Mouse (Mus musculus) adipose tissue, adult 10 weeks (tissue): ENCODE data around the gene Vmn2r76. TPM values are rescaled to one million over a fixed set of nuclear protein-coding genes. Genes with fewer than 3 reads are reported as not detected.

Experiments used
- polyA plus RNA-seq: library from polyadenylated mRNA; stranded (reverse); fragments of 350-450 nt; fragmentation: Illumina TruSeq; extraction: RNeasy Lipid Tissue Mini Kit (QIAGEN cat#74804); gene quantifications from one replicate; pipeline ENCODE4 v1.2.3, GENCODE M21; 2014; ENCODE audit warnings: low read depth, low replicate concordance

Vmn2r76 gene
- not detected for polyA plus RNA-seq

GRCm38 (mm10) chr7:86246208-86246607, at the start of gene Vmn2r76:
Gene Vmn2r76, minus strand, starts transcription at chr7:86246308.

GRCm38 (mm10) chr7:86277072-86277471, 31.0 kb upstream of the Vmn2r76 start, which contains the start of gene Olfr310:
Gene Olfr310, minus strand, starts transcription at chr7:86277172.

GRCm38 (mm10) chr7:86171678-86172077, 74.4 kb downstream of the Vmn2r76 start, which contains the start of gene Vmn2r75:
Gene Vmn2r75, minus strand, starts transcription at chr7:86171778.

Other genes with a start within 250 kb of the Vmn2r76 start
- not detected for gene Vmn2r75, start 74.5 kb downstream of the Vmn2r76 start, polyA plus RNA-seq
- not detected for gene Olfr310, start 30.9 kb upstream of the Vmn2r76 start, polyA plus RNA-seq
- gene Olfr309, start 67.4 kb upstream of the Vmn2r76 start, polyA plus RNA-seq, result not detected
- not detected for gene Olfr308, start 79.3 kb upstream of the Vmn2r76 start, polyA plus RNA-seq
- not detected for gene Olfr307, start 91.3 kb upstream of the Vmn2r76 start, polyA plus RNA-seq
- not detected for gene Olfr305, start 120.6 kb upstream of the Vmn2r76 start, polyA plus RNA-seq
- gene Olfr304, start 140.3 kb upstream of the Vmn2r76 start, polyA plus RNA-seq, result not detected
- gene Olfr303, start 151.5 kb upstream of the Vmn2r76 start, polyA plus RNA-seq, result not detected
- gene Olfr301, start 157.5 kb upstream of the Vmn2r76 start, polyA plus RNA-seq, result not detected
- gene Olfr299, start 213.6 kb upstream of the Vmn2r76 start, polyA plus RNA-seq, result not detected
- gene Olfr298, start 246.2 kb upstream of the Vmn2r76 start, polyA plus RNA-seq, result not detected